Mouse (Mus musculus) thymus, adult 2 months (tissue): ENCODE data around the gene Slamf7.

Experiments used
- CTCF ChIP-seq: fragments of 200-500 bp; IDR thresholded peaks from 2 replicates; pipeline ENCODE4 v1.5.1; 2012; ENCODE audit warnings: mild to moderate bottlenecking, control low read depth, low read length, moderate library complexity, borderline replicate concordance; ENCODE audit not compliant: control insufficient read depth, poor library complexity, insufficient read depth; ENCODE audit errors: extremely low read depth
- POLR2A ChIP-seq: fragments of 200-500 bp; IDR thresholded peaks from 2 replicates; pipeline ENCODE4 v1.6.1; 2012; ENCODE audit warnings: mild to moderate bottlenecking, low read length, control low read depth, moderate library complexity; ENCODE audit not compliant: control insufficient read depth, poor library complexity, insufficient read depth; ENCODE audit errors: extremely low read depth

DNA sequence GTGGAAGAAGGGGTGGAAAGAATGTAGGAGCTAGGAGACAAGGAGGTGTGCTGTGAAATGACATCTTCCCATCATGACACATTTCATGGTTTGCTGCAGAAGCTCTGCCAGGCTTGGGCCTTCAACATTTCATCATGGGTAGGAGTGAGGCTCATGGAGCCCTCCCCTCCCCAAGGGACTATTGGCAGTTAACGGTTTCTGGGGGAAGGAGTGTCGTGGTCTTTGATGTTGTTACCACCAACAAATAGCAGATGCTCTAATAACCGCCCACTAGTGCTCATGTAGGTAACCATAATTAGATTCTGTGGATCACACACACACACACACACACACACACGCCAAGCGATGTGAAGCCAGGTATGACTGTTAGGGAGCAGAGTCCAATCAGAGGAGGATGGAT is at the start of gene Slamf7:
- TF ChIP-seq POLR2A, result no peak
- TF ChIP-seq CTCF, result no peak
